Mouse (Mus musculus) neural tube, embryonic 11.5 days (tissue): ENCODE measurements around the gene Slco4a1. TPM values are rescaled to one million over a fixed set of nuclear protein-coding genes. Genes with fewer than 3 reads are reported as not detected.
A peak's percentile ranks its signal among the peaks of the same experiment; 100 is the strongest.

Experiments
- ATAC-seq: fragments of 200-750 bp; cut with Nextera tagmentation; 2 replicates; pipeline ENCODE4 v1.8.0; 2017; ENCODE audit warnings: moderate number of reproducible peaks, mild to moderate bottlenecking, moderate TSS enrichment, moderate library complexity; ENCODE audit not compliant: insufficient read depth, low FRiP score, low TSS enrichment
- DNase-seq: peaks from one replicate; pipeline ENCODE4 v3.0.0-alpha.2; 2015; ENCODE audit warnings: low spot score
- H3K27ac ChIP-seq: fragments of 300-500 bp; sonication (generic); 2 replicates; pipeline ENCODE4 v1.5.1; 2014; ENCODE audit warnings: low read depth, mild to moderate bottlenecking, low read length
- H3K27me3 ChIP-seq: fragments of 300-500 bp; sonication (generic); 2 replicates; pipeline ENCODE4 v1.6.1; 2014; ENCODE audit warnings: mild to moderate bottlenecking, low read length, mixed read lengths; ENCODE audit not compliant: control insufficient read depth, insufficient read depth
- H3K36me3 ChIP-seq: fragments of 300-500 bp; sonication (generic); 2 replicates; pipeline ENCODE4 v1.6.1; 2014; ENCODE audit warnings: mild to moderate bottlenecking, low read length, moderate library complexity, mixed read lengths; ENCODE audit not compliant: control insufficient read depth, insufficient read depth
- H3K4me1 ChIP-seq: fragments of 300-500 bp; sonication (generic); 2 replicates; pipeline ENCODE4 v1.6.1; 2014; ENCODE audit warnings: low read length, mixed read lengths; ENCODE audit not compliant: control insufficient read depth, insufficient read depth
- H3K4me2 ChIP-seq: fragments of 300-500 bp; sonication (generic); 2 replicates; pipeline ENCODE4 v1.6.1; 2014; ENCODE audit warnings: low read depth, mild to moderate bottlenecking, moderate library complexity
- H3K4me3 ChIP-seq: fragments of 300-500 bp; sonication (generic); 2 replicates; pipeline ENCODE4 v1.5.1; 2014; ENCODE audit warnings: low read depth, low read length
- H3K9ac ChIP-seq: fragments of 300-500 bp; sonication (generic); 2 replicates; pipeline ENCODE4 v1.6.1; 2014; ENCODE audit warnings: mild to moderate bottlenecking, low read length
- H3K9me3 ChIP-seq: fragments of 300-500 bp; sonication (generic); 2 replicates; pipeline ENCODE4 v1.6.1; 2016; ENCODE audit warnings: low read length; ENCODE audit not compliant: control insufficient read depth
- WGBS: fragments of 180-500 bp; shearing (Covaris S2); extraction: QIAGEN DNeasy Blood & Tissue Kit; methylation state at CpG from one replicate; pipeline ENCODE4 v1.1.7; 2014; 5-methylcytosine and 5-hydroxymethylcytosine counted together
- polyA plus RNA-seq: library from polyadenylated mRNA; unstranded; fragments of >200 nt; fragmentation: Nextera tagmentation; extraction: Ambion mirVana; gene quantifications from 2 replicates; pipeline ENCODE4 v1.2.1, GENCODE M21; 2014

Slco4a1 gene
- polyA plus RNA-seq, 1 experiment from 2014 or later = 6.2 TPM

DNA sequence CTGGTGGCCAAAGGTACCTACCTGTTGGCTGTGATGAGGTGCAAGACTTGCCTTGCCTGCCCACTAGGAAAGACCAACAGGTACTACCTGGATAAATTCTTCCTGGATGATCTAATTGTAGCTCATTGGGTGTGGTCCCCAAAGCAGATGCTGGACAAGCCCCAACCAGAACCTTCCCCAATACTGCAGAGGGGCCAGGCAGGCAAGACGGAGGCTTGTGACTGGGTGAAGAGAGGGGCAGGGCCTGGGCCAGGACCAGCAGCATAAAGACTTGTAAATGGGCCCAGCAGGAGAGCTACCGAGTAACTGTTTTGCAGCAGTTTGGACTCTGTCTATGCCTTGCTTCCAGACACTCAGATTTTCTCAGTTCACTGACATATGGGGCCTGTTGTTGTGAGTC is 1.6 kb downstream of the Slco4a1 start:
- Histone ChIP-seq H3K4me1 (peaks cover 6% of the 10 kb centered on the region; the same call in 1 of the 2 replicates), H3K9ac (no peak overlapping the region), H3K36me3 (no peaks in the 10 kb centered on the region), H3K27ac (no peak overlapping the region), H3K4me3 (no peak overlapping the region), H3K27me3 (peaks cover 21% of the 10 kb centered on the region), H3K9me3 (no peaks in the 10 kb centered on the region), H3K4me2 (no peak overlapping the region; the same call in 1 of the 2 replicates)
- no peak for DNase-seq
- 32% methylated on average over 2 of the region's 2 CpGs for WGBS
- ATAC-seq = no peak

DNA sequence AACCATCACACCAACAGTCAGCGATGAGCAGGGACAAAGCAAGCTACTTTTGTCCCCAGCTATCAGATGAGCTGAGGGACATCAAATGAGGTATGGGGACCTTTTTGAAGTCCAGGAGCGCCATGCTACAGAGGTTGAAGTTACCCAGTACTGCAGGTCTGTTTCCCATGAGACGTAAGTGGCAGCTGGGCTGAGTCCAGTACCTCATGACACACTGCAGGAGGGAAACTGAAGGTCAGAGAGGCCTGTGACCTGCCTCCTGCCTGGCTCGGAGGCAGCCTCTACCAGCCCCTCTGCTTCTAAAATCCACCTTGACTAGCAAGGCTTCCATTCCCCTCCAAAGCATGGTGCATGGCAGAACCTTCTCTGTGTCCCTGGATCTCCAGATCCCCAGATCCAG is 3.4 kb downstream of the Slco4a1 start:
- Histone ChIP-seq H3K9me3 (no peaks in the 10 kb centered on the region), H3K27me3 (peaks cover 21% of the 10 kb centered on the region)
- 74% methylated on average over 4 of the region's 4 CpGs for WGBS

GRCm38 (mm10) chr2:180460801-180461200 is 4.8 kb downstream of the Slco4a1 start:
- H3K27ac ChIP-seq = no peak overlapping the region
- H3K9ac ChIP-seq = no peak overlapping the region
- no peak overlapping the region for H3K4me3 ChIP-seq
- H3K4me1 ChIP-seq = peaks cover 6% of the 10 kb centered on the region; the same call in 1 of the 2 replicates
- DNase-seq (no peak), ATAC-seq (no peak)
- 68% methylated on average over 8 of the region's 8 CpGs for WGBS
- H3K9me3 ChIP-seq = no peaks in the 10 kb centered on the region
- peaks cover 21% of the 10 kb centered on the region for H3K27me3 ChIP-seq
- H3K4me2 ChIP-seq = no peak overlapping the region
- H3K36me3 ChIP-seq = no peaks in the 10 kb centered on the region

More for the DNA sequence above, 3.4 kb downstream of the Slco4a1 start:
- Histone ChIP-seq H3K27ac (no peak overlapping the region), H3K4me3 (no peak overlapping the region), H3K4me1 (peaks cover 6% of the 10 kb centered on the region; the same call in 1 of the 2 replicates), H3K4me2 (no peak overlapping the region), H3K36me3 (no peaks in the 10 kb centered on the region), H3K9ac (no peak overlapping the region)
- ATAC-seq (no peak), DNase-seq (no peak)

- H3K9ac ChIP-seq = no peak overlapping the region
- no peak overlapping the region for H3K27ac ChIP-seq
- H3K27me3 ChIP-seq = peaks cover 7% of the 10 kb centered on the region
- H3K4me2 ChIP-seq = no peak overlapping the region
- WGBS = 84% methylated on average over 8 of the region's 8 CpGs
- no peak overlapping the region for H3K4me3 ChIP-seq
- H3K36me3 ChIP-seq = no peaks in the 10 kb centered on the region
- no peaks in the 10 kb centered on the region for H3K4me1 ChIP-seq
- H3K9me3 ChIP-seq = no peaks in the 10 kb centered on the region
- ATAC-seq = no peak
- DNase-seq = no peak
Measured at GRCm38 (mm10) chr2:180462593-180462992, 6.5 kb downstream of the Slco4a1 start.

DNA sequence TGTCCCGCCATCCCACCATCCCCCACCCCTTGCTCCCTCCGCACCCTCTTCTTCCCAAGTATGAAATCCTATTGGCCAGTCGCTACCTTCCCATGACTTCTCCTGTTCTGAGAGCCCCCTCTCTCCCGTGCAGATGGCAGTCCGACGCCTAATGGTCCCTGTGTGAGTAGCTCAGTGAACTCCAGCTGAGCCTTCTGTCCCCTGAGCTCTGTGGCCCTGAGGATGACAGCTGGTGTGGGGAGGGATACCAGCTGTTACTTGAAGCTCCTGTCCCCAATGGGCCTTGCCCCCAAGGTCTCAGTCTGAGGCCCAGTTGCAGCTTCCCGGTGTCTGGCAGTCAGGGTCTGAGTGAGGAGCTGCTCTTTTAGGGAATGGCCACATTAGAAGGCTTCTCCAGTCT is 10.5 kb downstream of the Slco4a1 start:
- DNase-seq (peak; percentile 54), ATAC-seq (no peak)
- H3K9ac ChIP-seq = no peak overlapping the region
- H3K4me1 ChIP-seq = no peaks in the 10 kb centered on the region
- H3K9me3 ChIP-seq = no peaks in the 10 kb centered on the region
- no peak overlapping the region for H3K4me2 ChIP-seq
- H3K4me3 ChIP-seq = no peak overlapping the region
- no peaks in the 10 kb centered on the region for H3K27me3 ChIP-seq
- WGBS = 67% methylated on average over 7 of the region's 7 CpGs
- no peak overlapping the region for H3K27ac ChIP-seq
- H3K36me3 ChIP-seq = no peaks in the 10 kb centered on the region

- H3K9me3 ChIP-seq = no peaks in the 10 kb centered on the region
- DNase-seq (no peak), ATAC-seq (no peak)
- no peak overlapping the region for H3K27ac ChIP-seq
- H3K4me2 ChIP-seq = no peak overlapping the region
- H3K4me1 ChIP-seq = no peaks in the 10 kb centered on the region
- no peaks in the 10 kb centered on the region for H3K27me3 ChIP-seq
- H3K36me3 ChIP-seq = no peaks in the 10 kb centered on the region
- WGBS = 90% methylated on average over 8 of the region's 8 CpGs
- no peak overlapping the region for H3K9ac ChIP-seq
- H3K4me3 ChIP-seq = no peak overlapping the region
Measured at GRCm38 (mm10) chr2:180468871-180469270, 12.8 kb downstream of the Slco4a1 start.

DNA sequence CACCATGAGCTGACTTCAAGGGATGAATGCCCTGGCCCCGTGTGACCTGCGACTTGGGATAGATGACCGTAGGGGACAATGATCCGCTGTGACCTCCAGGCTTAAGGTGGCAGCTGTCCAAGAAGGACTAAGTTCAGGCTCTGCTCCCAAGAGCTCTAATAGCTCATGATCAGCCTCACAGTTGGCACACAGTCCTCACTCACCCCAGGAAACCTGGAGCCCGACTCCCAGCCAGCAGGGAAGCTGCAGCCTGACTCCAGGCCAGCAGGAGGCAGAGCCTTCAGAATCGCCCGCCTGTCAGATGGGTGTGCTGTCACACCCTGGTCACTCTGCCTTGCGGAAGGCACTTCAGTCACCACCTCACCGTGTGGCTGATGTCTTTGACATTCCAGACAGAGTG is 13.7 kb downstream of the Slco4a1 start:
- Histone ChIP-seq H3K4me3 (no peak overlapping the region), H3K27ac (no peak overlapping the region), H3K4me2 (no peak overlapping the region), H3K9me3 (no peaks in the 10 kb centered on the region), H3K9ac (no peak overlapping the region), H3K27me3 (no peaks in the 10 kb centered on the region), H3K36me3 (no peaks in the 10 kb centered on the region), H3K4me1 (no peaks in the 10 kb centered on the region)
- no peak for DNase-seq
- WGBS = 68% methylated on average over 9 of the region's 9 CpGs
- ATAC-seq = no peak

GRCm38 (mm10) chr2:180472306-180473079 is 16.4 kb downstream of the Slco4a1 start:
- no peak overlapping the region for H3K9ac ChIP-seq
- H3K4me3 ChIP-seq = no peak overlapping the region
- no peaks in the 10 kb centered on the region for H3K36me3 ChIP-seq
- ATAC-seq (no peak; the same call in 1 of the 2 replicates), DNase-seq (peak; percentile 66)
- no peaks in the 10 kb centered on the region for H3K9me3 ChIP-seq
- no peak overlapping the region for H3K27ac ChIP-seq
- no peaks in the 10 kb centered on the region for H3K27me3 ChIP-seq
- 7% methylated on average over 21 of the region's 21 CpGs for WGBS
- no peak overlapping the region for H3K4me2 ChIP-seq
- no peaks in the 10 kb centered on the region for H3K4me1 ChIP-seq

- no peak overlapping the region for H3K9ac ChIP-seq
- 37% methylated on average over 7 of the region's 7 CpGs for WGBS
- H3K4me3 ChIP-seq = no peak overlapping the region
- ATAC-seq (peak; percentile 81), DNase-seq (peak; percentile 77)
- no peaks in the 10 kb centered on the region for H3K9me3 ChIP-seq
- H3K27me3 ChIP-seq = no peaks in the 10 kb centered on the region
- no peak overlapping the region for H3K4me2 ChIP-seq
- H3K4me1 ChIP-seq = no peaks in the 10 kb centered on the region
- H3K27ac ChIP-seq = no peak overlapping the region
- H3K36me3 ChIP-seq = no peaks in the 10 kb centered on the region
Measured at GRCm38 (mm10) chr2:180473080-180473440, 17.0 kb downstream of the Slco4a1 start.
